Mouse (Mus musculus): ENCODE data around the gene Dedd. TPM values are rescaled to one million over a fixed set of nuclear protein-coding genes. Genes with fewer than 3 reads are reported as not detected.
A peak's percentile ranks its signal among the peaks of the same experiment; 100 is the strongest.

Gene Dedd
- polyA plus RNA-seq, 1 experiment = 43.5 TPM

DNA sequence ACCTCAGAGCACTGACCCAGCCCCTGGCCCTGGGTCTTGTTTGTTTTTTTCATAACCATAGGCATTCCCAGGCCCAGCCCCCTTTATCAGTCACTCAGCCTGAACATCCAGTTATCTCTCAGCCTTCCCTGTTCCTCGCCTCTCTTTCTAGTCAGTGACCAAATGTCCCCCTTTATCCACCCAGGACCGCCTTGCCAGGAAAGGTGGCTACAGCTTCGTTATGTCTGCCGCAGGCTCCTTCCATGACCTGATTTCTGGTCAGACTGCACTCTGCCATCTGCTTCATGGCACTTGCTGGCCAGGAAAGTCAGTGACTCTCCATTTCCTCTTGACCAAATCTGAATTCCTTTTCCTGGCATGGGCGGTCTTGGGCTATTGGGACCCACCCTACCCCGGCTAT is 49.4 kb downstream of the Dedd start:
- Histone ChIP-seq H3K4me1 (ENCODE audit: control insufficient read depth, insufficient read depth, low read length) (peaks cover 40% of the 10 kb centered on the region), H3K27ac (ENCODE audit: insufficient read depth, low read depth, low read length) (no peak overlapping the region), H3K4me3 (ENCODE audit: insufficient read depth, low read length) (no peak overlapping the region)
- no peak for TF ChIP-seq POLR2A (IDR thresholded peaks at IDR 0.05; ENCODE audit: borderline replicate concordance, low read depth, low read length)
- no peak for TF ChIP-seq CTCF (IDR thresholded peaks at IDR 0.05; ENCODE audit: low read depth, low read length)

DNA sequence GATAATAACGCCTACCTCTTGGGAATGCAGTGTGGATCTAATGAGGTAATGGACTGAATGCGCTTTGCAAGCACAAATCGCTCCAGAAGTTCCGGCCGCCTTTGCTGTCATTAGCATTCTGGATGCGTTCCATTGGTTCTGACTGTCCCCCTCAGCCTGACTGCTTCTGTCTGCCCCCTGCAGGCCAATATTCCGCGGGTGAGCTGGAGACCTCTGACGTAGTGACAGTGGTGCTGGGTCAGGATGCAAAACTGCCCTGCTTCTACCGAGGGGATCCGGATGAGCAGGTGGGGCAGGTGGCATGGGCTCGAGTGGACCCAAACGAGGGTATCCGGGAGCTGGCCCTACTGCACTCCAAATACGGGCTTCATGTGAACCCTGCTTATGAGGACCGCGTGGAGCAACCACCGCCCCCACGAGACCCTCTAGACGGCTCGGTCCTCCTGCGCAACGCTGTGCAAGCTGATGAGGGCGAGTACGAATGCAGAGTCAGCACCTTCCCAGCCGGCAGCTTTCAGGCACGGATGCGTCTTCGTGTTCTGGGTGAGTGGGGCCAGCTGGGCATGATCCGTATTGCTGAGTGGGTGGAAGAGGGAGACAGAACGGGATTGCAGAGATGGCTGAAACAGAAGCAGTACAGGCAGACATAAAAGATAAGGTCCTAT is 51.1 kb downstream of the Dedd start:
- Histone ChIP-seq H3K27ac (ENCODE audit: insufficient read depth, low read depth, low read length) (no peak overlapping the region; the same call in 1 of the 2 replicates), H3K4me3 (ENCODE audit: insufficient read depth, low read length) (0 out of 2 replicates have a peak overlapping the region, but pooled peaks have one; percentile 7), H3K4me1 (ENCODE audit: control insufficient read depth, insufficient read depth, low read length) (peaks cover 40% of the 10 kb centered on the region)
- TF ChIP-seq POLR2A (IDR thresholded peaks at IDR 0.05; ENCODE audit: borderline replicate concordance, low read depth, low read length) (no peak), CTCF (IDR thresholded peaks at IDR 0.05; ENCODE audit: low read depth, low read length) (peak; percentile 27; the same call in 1 of the 2 replicates)

DNA sequence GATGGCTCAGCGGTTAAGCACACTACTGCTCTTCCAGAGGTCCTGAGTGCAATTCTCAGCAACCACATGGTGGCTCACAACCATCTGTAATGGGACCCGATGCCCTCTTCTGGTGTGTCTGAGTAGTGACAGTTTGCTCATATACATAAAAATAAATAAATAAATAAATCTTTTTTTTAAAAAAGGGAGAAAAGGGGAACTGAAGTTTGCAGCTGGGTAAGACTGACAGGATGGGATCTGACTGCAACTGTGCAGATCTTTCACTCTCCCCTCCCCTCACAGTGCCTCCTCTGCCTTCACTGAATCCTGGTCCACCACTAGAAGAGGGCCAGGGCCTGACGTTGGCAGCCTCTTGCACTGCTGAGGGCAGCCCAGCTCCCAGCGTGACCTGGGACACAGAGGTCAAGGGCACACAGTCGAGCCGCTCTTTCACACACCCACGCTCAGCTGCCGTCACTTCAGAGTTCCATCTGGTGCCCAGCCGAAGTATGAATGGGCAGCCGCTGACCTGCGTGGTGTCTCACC is 53.2 kb downstream of the Dedd start:
- Histone ChIP-seq H3K4me1 (ENCODE audit: control insufficient read depth, insufficient read depth, low read length) (peaks cover 31% of the 10 kb centered on the region), H3K4me3 (ENCODE audit: insufficient read depth, low read length) (no peak overlapping the region), H3K27ac (ENCODE audit: insufficient read depth, low read depth, low read length) (no peak overlapping the region)
- TF ChIP-seq CTCF (IDR thresholded peaks at IDR 0.05; ENCODE audit: low read depth, low read length) (peak; percentile 26; the same call in 1 of the 2 replicates), POLR2A (IDR thresholded peaks at IDR 0.05; ENCODE audit: borderline replicate concordance, low read depth, low read length) (no peak)

DNA sequence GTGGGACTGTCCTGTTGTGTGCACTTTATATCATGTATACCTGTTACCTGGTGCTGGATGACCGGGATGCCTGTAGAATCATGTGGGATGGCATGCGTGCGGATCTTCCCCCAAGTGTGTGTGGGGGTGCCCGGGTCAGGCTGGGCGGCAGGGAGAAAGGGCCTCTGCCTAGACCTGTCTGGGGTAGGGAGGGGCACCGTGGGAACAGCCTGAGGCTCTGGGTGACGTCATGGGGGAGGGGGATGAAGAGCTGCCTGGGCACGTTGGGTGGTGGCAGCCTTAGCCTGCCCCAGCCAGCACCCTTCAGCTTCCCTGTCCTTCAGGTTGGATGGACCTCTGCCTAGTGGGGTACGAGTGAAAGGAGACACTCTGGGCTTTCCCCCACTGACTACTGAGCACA is 55.4 kb downstream of the Dedd start:
- Histone ChIP-seq H3K27ac (ENCODE audit: insufficient read depth, low read depth, low read length) (no peak overlapping the region), H3K4me3 (ENCODE audit: insufficient read depth, low read length) (no peak overlapping the region), H3K4me1 (ENCODE audit: control insufficient read depth, insufficient read depth, low read length) (peaks cover 32% of the 10 kb centered on the region)
- TF ChIP-seq POLR2A (IDR thresholded peaks at IDR 0.05; ENCODE audit: borderline replicate concordance, low read depth, low read length) (no peak), CTCF (IDR thresholded peaks at IDR 0.05; ENCODE audit: low read depth, low read length) (no peak)

DNA sequence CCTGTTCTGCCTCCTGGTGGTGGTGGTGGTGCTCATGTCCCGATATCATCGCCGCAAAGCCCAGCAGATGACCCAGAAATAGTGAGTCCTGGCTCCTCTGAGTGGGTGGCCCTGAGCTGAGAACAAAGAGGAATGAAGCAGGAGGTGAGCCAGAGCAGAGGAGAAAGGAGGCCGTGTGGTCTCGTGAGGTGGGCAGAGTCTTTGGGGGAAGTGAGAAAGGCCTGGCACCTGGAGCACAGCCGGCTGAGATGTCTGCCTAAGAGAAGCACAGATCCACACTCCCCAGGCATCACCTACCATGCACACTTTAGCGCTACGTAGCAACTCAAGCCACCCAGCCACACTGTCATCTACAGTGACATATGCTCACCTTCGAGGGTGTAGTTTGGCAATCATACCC is 56.2 kb downstream of the Dedd start:
- Histone ChIP-seq H3K4me3 (ENCODE audit: insufficient read depth, low read length) (no peak overlapping the region), H3K4me1 (ENCODE audit: control insufficient read depth, insufficient read depth, low read length) (peaks cover 27% of the 10 kb centered on the region), H3K27ac (ENCODE audit: insufficient read depth, low read depth, low read length) (no peak overlapping the region)
- TF ChIP-seq POLR2A (IDR thresholded peaks at IDR 0.05; ENCODE audit: borderline replicate concordance, low read depth, low read length) (no peak), CTCF (IDR thresholded peaks at IDR 0.05; ENCODE audit: low read depth, low read length) (no peak)

DNA sequence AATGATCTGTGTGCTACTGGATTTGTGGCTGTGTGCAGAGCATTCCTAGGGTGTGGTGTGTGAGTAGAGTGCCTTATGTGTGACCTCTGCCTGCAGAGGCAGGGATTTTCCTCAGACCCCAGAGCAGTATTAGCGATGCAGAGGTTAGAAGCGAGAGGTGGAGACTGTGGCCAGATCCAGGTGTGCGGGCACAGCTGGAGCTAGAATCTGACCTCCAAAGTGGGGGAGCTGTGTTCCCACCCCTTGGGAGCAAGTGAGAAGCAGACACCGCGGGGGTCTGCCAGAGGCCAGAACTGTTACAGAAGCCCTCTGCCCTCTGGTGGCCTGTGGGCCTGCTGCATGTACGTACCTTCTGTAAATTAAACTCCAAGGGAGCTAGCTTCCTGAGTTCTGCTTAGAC is 58.2 kb downstream of the Dedd start:
- Histone ChIP-seq H3K4me3 (ENCODE audit: insufficient read depth, low read length) (no peak overlapping the region), H3K27ac (ENCODE audit: insufficient read depth, low read depth, low read length) (no peak overlapping the region), H3K4me1 (ENCODE audit: control insufficient read depth, insufficient read depth, low read length) (peaks cover 32% of the 10 kb centered on the region)
- TF ChIP-seq CTCF (IDR thresholded peaks at IDR 0.05; ENCODE audit: low read depth, low read length) = peak; percentile 54
- no peak for TF ChIP-seq POLR2A (IDR thresholded peaks at IDR 0.05; ENCODE audit: borderline replicate concordance, low read depth, low read length)

DNA sequence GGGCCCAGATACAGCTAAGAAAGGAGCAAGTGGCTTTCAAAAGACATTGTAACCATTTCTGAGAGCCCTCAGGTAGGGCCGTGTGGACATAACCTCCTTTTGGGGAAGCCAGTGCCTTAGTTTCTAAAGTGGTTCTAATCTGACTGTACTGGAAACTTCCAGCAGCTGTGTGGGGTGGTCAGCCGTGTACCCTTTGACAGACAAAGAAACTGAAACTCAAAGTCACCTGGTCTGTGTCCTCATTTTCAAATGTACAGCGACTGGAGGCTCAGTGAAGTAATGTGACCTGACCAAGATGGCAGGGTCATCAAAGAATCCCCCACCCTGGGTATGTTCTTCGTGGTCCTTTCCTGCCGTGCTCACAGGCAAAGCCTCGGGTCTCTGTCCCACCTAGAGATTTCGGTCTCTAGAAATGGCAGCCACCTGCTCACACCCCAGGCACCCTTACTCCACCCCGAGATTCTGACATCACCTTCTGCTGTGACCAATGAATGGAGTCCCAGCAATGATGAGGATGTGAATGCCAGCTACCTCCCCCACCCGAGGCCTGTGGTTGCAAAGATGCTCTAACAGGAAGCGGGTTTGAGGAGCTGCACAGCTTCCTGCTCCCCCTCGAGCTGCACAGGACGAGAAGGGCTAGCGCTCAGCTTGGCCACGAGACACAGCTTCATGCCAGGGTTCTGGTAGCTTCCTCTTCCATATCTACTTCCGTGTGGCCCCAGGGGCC is 59.6 kb downstream of the Dedd start, which contains the start of gene Arhgap30:
TSS of gene Arhgap30 (plus strand) at position 579 of the 727 bp plus-strand sequence.
- Histone ChIP-seq H3K4me3 (ENCODE audit: insufficient read depth, low read length) (peak within 1 kb of the TSS; percentile 85), H3K4me1 (ENCODE audit: control insufficient read depth, insufficient read depth, low read length) (peaks cover 32% of the 10 kb centered on the region), H3K27ac (ENCODE audit: insufficient read depth, low read depth, low read length) (peak within 1 kb of the TSS; percentile 96)
- TF ChIP-seq CTCF (IDR thresholded peaks at IDR 0.05; ENCODE audit: low read depth, low read length) (no peak), POLR2A (IDR thresholded peaks at IDR 0.05; ENCODE audit: borderline replicate concordance, low read depth, low read length) (no peak)

DNA sequence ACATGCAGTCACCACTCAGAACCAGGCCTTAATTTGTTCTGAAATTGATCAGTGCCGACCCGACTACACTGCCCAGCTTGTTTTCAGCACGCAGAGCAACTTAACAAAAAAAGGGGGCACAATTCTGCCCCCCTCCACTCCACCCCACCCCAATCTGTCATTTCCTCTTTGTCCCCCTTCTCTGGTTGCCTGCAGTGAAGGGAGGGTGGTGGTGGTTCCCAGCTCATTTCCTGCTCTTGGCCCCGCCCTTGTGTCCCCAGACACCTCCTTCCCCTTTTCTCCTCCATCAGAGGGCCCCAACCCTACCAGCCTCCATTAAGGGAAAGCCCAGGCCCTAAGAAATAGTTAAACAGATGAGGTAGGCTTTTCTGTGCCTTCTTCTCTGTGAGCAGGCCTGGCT is 61.2 kb downstream of the Dedd start:
- H3K4me3 ChIP-seq (ENCODE audit: insufficient read depth, low read length) = peak overlapping the region; percentile 85
- H3K4me1 ChIP-seq (ENCODE audit: control insufficient read depth, insufficient read depth, low read length) = peaks cover 38% of the 10 kb centered on the region
- peak overlapping the region; percentile 96 for H3K27ac ChIP-seq (ENCODE audit: insufficient read depth, low read depth, low read length)
- no peak for TF ChIP-seq POLR2A (IDR thresholded peaks at IDR 0.05; ENCODE audit: borderline replicate concordance, low read depth, low read length)
- TF ChIP-seq CTCF (IDR thresholded peaks at IDR 0.05; ENCODE audit: low read depth, low read length) = no peak

Other genes with a start within 250 kb of the Dedd start
- gene Cfap126, start 215.2 kb upstream of the Dedd start, polyA plus RNA-seq (2012; ENCODE audit: insufficient read depth, insufficient read length, missing spikeins) = 4.5 and 5.7 TPM in 2 replicates
- gene Sdhc, start 178.5 kb upstream of the Dedd start, polyA plus RNA-seq (2012; ENCODE audit: insufficient read depth, insufficient read length, missing spikeins) = 205 and 226 TPM in 2 replicates
- 2.0 TPM in 1 of 2 replicates, not detected in the other for gene Mpz, start 178.4 kb upstream of the Dedd start, polyA plus RNA-seq (2012; ENCODE audit: insufficient read depth, insufficient read length, missing spikeins)
- 120 and 145 TPM in 2 replicates for gene Pcp4l1, start 132.9 kb upstream of the Dedd start, polyA plus RNA-seq (2012; ENCODE audit: insufficient read depth, insufficient read length, missing spikeins)
- not detected in 2 replicates for gene Nr1i3, start 115.2 kb upstream of the Dedd start, polyA plus RNA-seq (2012; ENCODE audit: insufficient read depth, insufficient read length, missing spikeins)
- 25.8 and 27.3 TPM in 2 replicates for gene Tomm40l, start 106.6 kb upstream of the Dedd start, polyA plus RNA-seq (2012; ENCODE audit: insufficient read depth, insufficient read length, missing spikeins)
- gene Apoa2, start 104.1 kb upstream of the Dedd start, polyA plus RNA-seq (2012; ENCODE audit: insufficient read depth, insufficient read length, missing spikeins) = not detected in 2 replicates
- gene Fcer1g, start 94.8 kb upstream of the Dedd start, polyA plus RNA-seq (2012; ENCODE audit: insufficient read depth, insufficient read length, missing spikeins) = 3,398 and 3,733 TPM in 2 replicates
- gene Adamts4, start 78.7 kb upstream of the Dedd start, polyA plus RNA-seq (2012; ENCODE audit: insufficient read depth, insufficient read length, missing spikeins) = 0.21 TPM in 1 of 2 replicates, not detected in the other
- 122 and 131 TPM in 2 replicates for gene Ndufs2, start 77.8 kb upstream of the Dedd start, polyA plus RNA-seq (2012; ENCODE audit: insufficient read depth, insufficient read length, missing spikeins)
- 40.4 and 46.1 TPM in 2 replicates for gene B4galt3, start 58.8 kb upstream of the Dedd start, polyA plus RNA-seq (2012; ENCODE audit: insufficient read depth, insufficient read length, missing spikeins)
- 28.1 and 38.1 TPM in 2 replicates for gene Ppox, start 48.0 kb upstream of the Dedd start, polyA plus RNA-seq (2012; ENCODE audit: insufficient read depth, insufficient read length, missing spikeins)
- 45.1 and 53.8 TPM in 2 replicates for gene Usp21, start 41.2 kb upstream of the Dedd start, polyA plus RNA-seq (2012; ENCODE audit: insufficient read depth, insufficient read length, missing spikeins)
- gene Ufc1, start 34.1 kb upstream of the Dedd start, polyA plus RNA-seq (2012; ENCODE audit: insufficient read depth, insufficient read length, missing spikeins) = 97.2 and 100 TPM in 2 replicates
- gene Nit1, start 16.5 kb downstream of the Dedd start, polyA plus RNA-seq (2012; ENCODE audit: insufficient read depth, insufficient read length, missing spikeins) = 31.9 and 34.7 TPM in 2 replicates
- 64.4 and 74.8 TPM in 2 replicates for gene Pfdn2, start 16.5 kb downstream of the Dedd start, polyA plus RNA-seq (2012; ENCODE audit: insufficient read depth, insufficient read length, missing spikeins)
- not detected in 2 replicates for gene Klhdc9, start 31.7 kb downstream of the Dedd start, polyA plus RNA-seq (2012; ENCODE audit: insufficient read depth, insufficient read length, missing spikeins)
- gene Nectin4, start 41.0 kb downstream of the Dedd start, polyA plus RNA-seq (2012; ENCODE audit: insufficient read depth, insufficient read length, missing spikeins) = 9.7 and 11.5 TPM in 2 replicates
- 178 and 182 TPM in 2 replicates for gene Arhgap30, start 59.8 kb downstream of the Dedd start, polyA plus RNA-seq (2012; ENCODE audit: insufficient read depth, insufficient read length, missing spikeins)
- gene Usf1, start 82.2 kb downstream of the Dedd start, polyA plus RNA-seq (2012; ENCODE audit: insufficient read depth, insufficient read length, missing spikeins) = 94.4 and 98.8 TPM in 2 replicates
- gene Tstd1, start 89.7 kb downstream of the Dedd start, polyA plus RNA-seq (2012; ENCODE audit: insufficient read depth, insufficient read length, missing spikeins) = 7.7 and 16.7 TPM in 2 replicates
- 5.9 and 6.6 TPM in 2 replicates for gene F11r, start 108.4 kb downstream of the Dedd start, polyA plus RNA-seq (2012; ENCODE audit: insufficient read depth, insufficient read length, missing spikeins)
- gene Alyref2, start 174.3 kb downstream of the Dedd start, polyA plus RNA-seq (2012; ENCODE audit: insufficient read depth, insufficient read length, missing spikeins) = 6.2 and 11.1 TPM in 2 replicates
- gene Itln1, start 206.1 kb downstream of the Dedd start, polyA plus RNA-seq (2012; ENCODE audit: insufficient read depth, insufficient read length, missing spikeins) = not detected in 2 replicates
- 1.3 and 2.4 TPM in 2 replicates for gene Cd244a, start 230.0 kb downstream of the Dedd start, polyA plus RNA-seq (2012; ENCODE audit: insufficient read depth, insufficient read length, missing spikeins)

All from bone marrow macrophage, adult 2 months (primary cell).